Mouse (Mus musculus) thymus, adult 2 months (tissue): ENCODE data around the gene Tldc1.

ENCODE experiments used
- CTCF ChIP-seq: fragments of 200-500 bp; IDR thresholded peaks from 2 replicates; pipeline ENCODE4 v1.5.1; 2012; ENCODE audit warnings: mild to moderate bottlenecking, control low read depth, low read length, moderate library complexity, borderline replicate concordance; ENCODE audit not compliant: control insufficient read depth, poor library complexity, insufficient read depth; ENCODE audit errors: extremely low read depth
- POLR2A ChIP-seq: fragments of 200-500 bp; IDR thresholded peaks from 2 replicates; pipeline ENCODE4 v1.6.1; 2012; ENCODE audit warnings: mild to moderate bottlenecking, low read length, control low read depth, moderate library complexity; ENCODE audit not compliant: control insufficient read depth, poor library complexity, insufficient read depth; ENCODE audit errors: extremely low read depth

DNA sequence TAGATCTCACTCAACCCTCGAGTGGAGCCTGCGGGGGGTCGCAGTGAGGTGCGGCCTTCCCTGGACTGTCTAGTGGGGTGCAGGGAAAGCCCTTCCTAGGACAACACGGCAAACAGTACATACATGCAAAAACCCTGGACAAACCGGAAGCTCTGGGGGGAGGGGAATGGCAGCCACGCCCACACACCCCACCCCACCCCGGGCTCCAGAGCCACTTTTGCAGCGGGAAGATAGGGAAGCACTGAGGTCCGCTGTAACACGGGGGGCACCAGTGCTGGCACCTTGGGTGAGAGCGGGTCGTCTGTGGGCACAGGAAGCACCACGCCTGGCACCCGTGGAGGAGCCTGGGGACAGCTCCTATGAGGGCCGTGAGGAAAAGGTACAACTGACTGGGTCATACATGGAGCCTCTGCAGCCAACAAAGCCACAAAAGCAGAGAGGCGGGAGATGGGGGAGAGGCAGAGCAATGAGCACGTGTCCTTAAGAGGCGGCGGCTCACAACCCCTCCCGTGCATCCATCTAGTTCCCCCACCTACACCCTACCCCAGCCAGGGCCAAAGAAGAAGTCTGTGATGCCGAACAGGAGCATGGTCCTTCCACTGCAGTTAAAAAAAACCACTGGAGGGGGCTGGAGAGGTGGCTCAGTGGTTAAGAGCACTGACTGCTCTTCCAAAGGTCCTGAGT lies 12.3 kb downstream of the Tldc1 start:
- TF ChIP-seq CTCF (no peak), POLR2A (no peak)
